Mouse (Mus musculus) liver, embryonic 16.5 days (tissue): ENCODE measurements around the gene Btbd9. TPM values are rescaled to one million over a fixed set of nuclear protein-coding genes. Genes with fewer than 3 reads are reported as not detected.

ENCODE experiments used
- ATAC-seq: fragments of 200-750 bp; cut with Nextera tagmentation; 2 replicates; pipeline ENCODE4 v1.8.0; 2017; ENCODE audit warnings: low read depth, mild to moderate bottlenecking, moderate number of reproducible peaks, moderate library complexity
- H3K27ac ChIP-seq: fragments of 300-500 bp; sonication (generic); 2 replicates; pipeline ENCODE4 v1.5.1; 2014; ENCODE audit warnings: mild to moderate bottlenecking, low read length
- H3K27me3 ChIP-seq: fragments of 300-500 bp; sonication (generic); 2 replicates; pipeline ENCODE4 v1.6.1; 2014; ENCODE audit warnings: low read depth, low read length, mixed read lengths; ENCODE audit not compliant: control insufficient read depth, insufficient read depth
- H3K36me3 ChIP-seq: fragments of 300-500 bp; sonication (generic); 2 replicates; pipeline ENCODE4 v1.6.1; 2014; ENCODE audit warnings: mild to moderate bottlenecking; ENCODE audit not compliant: control insufficient read depth, insufficient read depth
- H3K4me1 ChIP-seq: fragments of 300-500 bp; sonication (generic); 2 replicates; pipeline ENCODE4 v1.6.1; 2014; ENCODE audit warnings: low read depth, low read length, mixed read lengths; ENCODE audit not compliant: control insufficient read depth
- H3K4me2 ChIP-seq: fragments of 300-500 bp; sonication (generic); 2 replicates; pipeline ENCODE4 v1.6.1; 2014; ENCODE audit warnings: low read depth, low read length, mixed read lengths
- H3K4me3 ChIP-seq: fragments of 300-500 bp; sonication (generic); 2 replicates; pipeline ENCODE4 v1.5.1; 2014; ENCODE audit warnings: low read depth, mild to moderate bottlenecking, low read length
- H3K9ac ChIP-seq: fragments of 300-500 bp; sonication (generic); 2 replicates; pipeline ENCODE4 v1.6.1; 2014; ENCODE audit warnings: low read depth, low read length
- H3K9me3 ChIP-seq: fragments of 300-500 bp; sonication (generic); replicated peaks from 2 replicates; pipeline ENCODE4 v1.6.1; 2016; ENCODE audit warnings: low read length; ENCODE audit not compliant: control insufficient read depth
- WGBS: fragments of 180-500 bp; shearing (Covaris S2); extraction: QIAGEN DNeasy Blood & Tissue Kit; methylation state at CpG from one replicate; pipeline ENCODE4 v1.1.7; 2014; ENCODE audit not compliant: insufficient replicate concordance; 5-methylcytosine and 5-hydroxymethylcytosine counted together
- polyA plus RNA-seq: library from polyadenylated mRNA; unstranded; fragments of >200 nt; fragmentation: Nextera tagmentation; extraction: Ambion mirVana; gene quantifications from 2 replicates; pipeline ENCODE4 v1.2.1, GENCODE M21; 2015

Btbd9 gene
- polyA plus RNA-seq, 1 experiment from 2014 or later, result 13.2 TPM

DNA sequence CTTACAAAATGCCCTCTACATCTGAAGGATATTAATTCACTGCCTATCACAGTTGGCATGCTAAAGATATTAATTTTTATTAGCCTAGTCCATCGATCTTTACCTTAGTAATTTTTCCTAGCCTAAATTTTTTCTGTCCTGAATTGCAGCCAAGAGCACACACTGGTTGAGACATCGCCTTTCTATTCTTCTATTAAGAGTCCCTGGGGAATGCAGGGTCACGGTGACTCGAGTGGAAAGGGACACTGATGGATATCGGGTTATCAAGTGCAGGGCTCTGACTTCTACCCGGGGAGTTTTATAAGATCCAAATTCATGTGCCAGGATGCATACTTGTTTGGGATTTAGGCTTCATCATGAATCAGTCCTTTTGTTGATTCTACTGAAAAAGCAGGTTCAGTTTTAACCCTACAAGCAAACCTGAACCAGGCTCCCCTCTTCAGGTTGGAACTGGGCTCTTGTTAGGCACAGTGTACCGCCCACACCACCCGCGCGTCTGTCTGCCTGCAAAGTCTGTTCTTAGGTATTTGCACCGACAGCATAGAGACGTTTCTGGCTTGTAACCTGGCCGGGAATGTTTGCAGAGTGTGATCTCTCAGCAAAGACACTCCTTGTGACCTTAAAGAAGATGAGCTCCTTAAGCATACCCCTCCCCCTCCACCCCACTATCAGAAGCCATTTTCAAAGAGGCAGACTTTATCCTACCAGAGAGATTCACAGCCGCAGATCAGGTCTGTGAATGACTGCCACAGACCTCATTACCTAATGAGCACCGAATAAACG, 297.5 kb downstream of the Btbd9 start:
- Histone ChIP-seq H3K9ac (no peak overlapping the region), H3K4me3 (no peak overlapping the region), H3K4me1 (peaks cover 7% of the 10 kb centered on the region), H3K27ac (no peak overlapping the region), H3K27me3 (no peaks in the 10 kb centered on the region), H3K9me3 (no peaks in the 10 kb centered on the region), H3K4me2 (no peak overlapping the region), H3K36me3 (no peaks in the 10 kb centered on the region)
- 68% methylated on average over 16 of the region's 16 CpGs for WGBS
- ATAC-seq, result no peak

DNA sequence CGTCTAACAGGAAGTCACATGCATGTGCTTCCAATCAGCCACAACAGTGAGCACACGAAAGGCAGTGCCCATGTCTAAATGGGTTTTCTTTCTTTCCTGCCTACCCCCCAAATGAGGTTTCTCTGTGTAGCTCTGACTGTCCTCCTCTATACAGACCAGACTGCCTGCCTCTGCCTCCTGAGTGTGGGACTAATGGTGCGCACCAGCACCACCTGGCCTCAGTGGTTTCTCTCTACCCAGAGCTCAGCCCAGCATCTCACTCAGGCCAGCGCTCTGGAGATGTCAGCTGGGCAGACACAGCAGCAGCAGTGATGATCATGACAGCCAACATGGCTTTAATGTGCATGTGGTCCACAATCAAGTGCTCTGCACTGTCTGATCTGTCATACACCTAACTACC, 299.8 kb downstream of the Btbd9 start:
- peaks cover 7% of the 10 kb centered on the region for H3K4me1 ChIP-seq
- H3K9ac ChIP-seq, result no peak overlapping the region
- H3K4me3 ChIP-seq, result no peak overlapping the region
- no peak overlapping the region for H3K27ac ChIP-seq
- H3K9me3 ChIP-seq, result no peaks in the 10 kb centered on the region
- no peak overlapping the region for H3K4me2 ChIP-seq
- H3K36me3 ChIP-seq, result no peaks in the 10 kb centered on the region
- 58% methylated on average over 4 of the region's 4 CpGs for WGBS
- ATAC-seq, result no peak
- no peaks in the 10 kb centered on the region for H3K27me3 ChIP-seq

DNA sequence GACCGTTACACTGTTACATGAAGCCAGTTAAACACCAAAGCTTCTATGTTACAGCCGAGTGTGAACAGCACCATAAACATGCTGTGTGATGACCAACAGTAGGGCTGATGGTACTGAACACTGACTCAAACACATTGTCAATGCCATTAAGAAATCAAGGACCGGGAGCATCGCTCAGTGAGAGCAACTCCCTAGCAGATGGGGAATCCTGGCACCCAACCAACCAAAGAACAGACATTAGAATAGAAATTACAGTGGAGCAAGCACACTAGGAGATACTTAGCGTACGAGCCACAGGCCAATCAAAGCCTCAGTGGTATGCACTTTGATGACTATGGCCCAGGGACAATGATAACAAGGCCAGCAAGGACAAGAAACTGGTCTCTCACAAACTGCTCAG, 303.5 kb downstream of the Btbd9 start:
- 73% methylated on average over 6 of the region's 6 CpGs for WGBS
- H3K9me3 ChIP-seq, result no peaks in the 10 kb centered on the region
- no peaks in the 10 kb centered on the region for H3K27me3 ChIP-seq
- H3K4me1 ChIP-seq, result no peaks in the 10 kb centered on the region
- H3K4me2 ChIP-seq, result no peak overlapping the region
- H3K36me3 ChIP-seq, result no peaks in the 10 kb centered on the region
- H3K9ac ChIP-seq, result no peak overlapping the region
- no peak overlapping the region for H3K27ac ChIP-seq
- H3K4me3 ChIP-seq, result no peak overlapping the region
- no peak for ATAC-seq

DNA sequence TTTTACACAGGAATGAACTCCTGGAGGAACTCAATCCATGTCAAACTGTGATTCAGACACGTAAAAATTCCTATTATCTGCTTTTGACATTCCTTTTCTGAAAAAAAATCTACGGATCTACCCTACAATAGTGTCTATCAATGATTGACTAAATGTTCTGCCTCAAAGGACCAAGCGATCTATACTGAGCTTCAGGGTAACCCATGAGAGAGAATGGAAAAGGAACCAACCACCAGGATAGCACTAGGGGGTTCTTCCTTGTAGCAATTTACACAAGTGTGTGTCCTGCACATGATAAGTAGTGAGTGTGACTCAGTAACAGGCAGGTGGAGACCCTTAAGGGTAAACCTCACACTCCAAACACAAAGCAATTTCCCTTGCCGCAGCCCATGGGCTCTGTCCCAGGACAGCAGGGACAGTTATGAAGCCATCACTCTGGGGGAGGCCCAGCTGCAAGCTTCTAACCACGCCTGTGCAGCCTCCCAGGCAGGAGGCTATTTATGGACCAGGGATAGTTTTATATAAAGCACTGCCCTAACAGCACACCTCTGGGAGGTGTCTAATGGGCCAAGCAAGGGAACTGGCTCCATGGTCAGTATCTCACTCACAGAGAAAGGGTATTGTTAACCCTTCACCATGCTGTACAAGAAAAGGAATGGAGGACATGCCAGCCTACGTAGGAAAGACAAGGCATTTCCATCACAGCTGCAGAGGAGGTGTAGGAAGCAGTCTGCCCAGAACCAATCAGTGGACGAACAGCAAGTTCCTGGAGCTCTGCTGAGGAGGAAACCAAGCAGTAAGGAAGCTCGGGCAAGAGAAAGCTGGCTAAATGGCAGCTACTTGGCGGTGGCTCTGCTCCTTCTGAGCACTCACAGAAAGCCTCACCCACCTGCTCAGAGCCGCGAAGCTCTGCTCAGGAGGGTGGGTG, 306.9 kb downstream of the Btbd9 start:
- Histone ChIP-seq H3K9ac (no peak overlapping the region), H3K27ac (no peak overlapping the region), H3K4me3 (no peak overlapping the region), H3K36me3 (no peaks in the 10 kb centered on the region), H3K4me2 (no peak overlapping the region), H3K27me3 (no peaks in the 10 kb centered on the region), H3K9me3 (no peaks in the 10 kb centered on the region), H3K4me1 (no peaks in the 10 kb centered on the region)
- no peak for ATAC-seq
- WGBS, result 51% methylated on average over 11 of the region's 11 CpGs

DNA sequence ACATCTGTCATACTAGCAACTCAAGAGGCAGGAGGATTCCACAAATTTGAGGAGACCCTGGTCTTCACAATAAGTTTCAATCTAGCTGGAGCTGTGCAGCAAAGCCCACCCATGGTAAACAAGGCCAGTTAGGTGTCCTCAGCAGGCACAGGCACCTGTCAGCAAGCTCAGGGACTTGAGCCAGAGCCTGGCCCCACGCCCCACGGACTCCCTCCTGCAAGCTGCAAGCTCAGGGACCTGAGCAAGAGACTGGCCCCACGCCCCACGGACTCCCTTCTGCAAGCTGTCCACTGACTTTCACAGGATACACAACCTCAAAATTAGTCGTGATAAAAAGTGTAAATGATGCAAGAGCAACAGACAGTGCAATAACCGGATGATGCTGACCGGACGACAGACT, 307.8 kb downstream of the Btbd9 start:
- Histone ChIP-seq H3K4me1 (no peaks in the 10 kb centered on the region), H3K9me3 (no peaks in the 10 kb centered on the region), H3K36me3 (no peaks in the 10 kb centered on the region), H3K27ac (no peak overlapping the region), H3K4me3 (no peak overlapping the region), H3K9ac (no peak overlapping the region), H3K27me3 (no peaks in the 10 kb centered on the region), H3K4me2 (no peak overlapping the region)
- ATAC-seq, result no peak
- 72% methylated on average over 8 of the region's 8 CpGs for WGBS

DNA sequence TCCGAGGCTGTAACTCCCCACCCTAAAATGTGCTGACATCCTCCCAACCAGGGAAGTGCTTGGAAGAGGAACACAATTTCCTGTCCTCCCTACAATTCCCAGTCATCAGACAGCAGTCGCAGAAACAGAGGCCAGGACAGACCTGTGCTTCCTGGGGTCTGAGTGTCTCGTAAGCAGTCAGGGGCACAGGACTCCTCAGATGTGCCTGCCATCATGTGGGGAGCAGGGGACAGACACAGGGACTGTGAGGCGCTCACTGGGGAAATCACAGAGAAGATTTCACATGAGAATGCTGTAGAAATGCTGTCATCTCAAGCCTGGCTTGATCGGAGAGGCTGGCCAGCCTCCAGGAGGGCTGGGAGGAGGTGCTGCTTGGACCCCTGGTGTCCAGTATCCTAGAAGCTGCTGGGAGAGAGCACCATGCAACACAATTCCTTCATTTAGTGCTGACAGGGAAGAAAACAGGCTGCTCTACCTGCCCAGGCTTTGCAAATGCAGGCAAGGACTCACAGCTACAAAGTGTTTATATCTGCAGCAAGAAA, 308.8 kb downstream of the Btbd9 start:
- H3K9me3 ChIP-seq, result no peaks in the 10 kb centered on the region
- WGBS, result 67% methylated on average over 5 of the region's 5 CpGs
- no peak overlapping the region for H3K27ac ChIP-seq
- no peak overlapping the region for H3K9ac ChIP-seq
- ATAC-seq, result no peak
- H3K36me3 ChIP-seq, result no peaks in the 10 kb centered on the region
- no peak overlapping the region for H3K4me3 ChIP-seq
- no peaks in the 10 kb centered on the region for H3K4me1 ChIP-seq
- H3K27me3 ChIP-seq, result no peaks in the 10 kb centered on the region
- H3K4me2 ChIP-seq, result no peak overlapping the region

DNA sequence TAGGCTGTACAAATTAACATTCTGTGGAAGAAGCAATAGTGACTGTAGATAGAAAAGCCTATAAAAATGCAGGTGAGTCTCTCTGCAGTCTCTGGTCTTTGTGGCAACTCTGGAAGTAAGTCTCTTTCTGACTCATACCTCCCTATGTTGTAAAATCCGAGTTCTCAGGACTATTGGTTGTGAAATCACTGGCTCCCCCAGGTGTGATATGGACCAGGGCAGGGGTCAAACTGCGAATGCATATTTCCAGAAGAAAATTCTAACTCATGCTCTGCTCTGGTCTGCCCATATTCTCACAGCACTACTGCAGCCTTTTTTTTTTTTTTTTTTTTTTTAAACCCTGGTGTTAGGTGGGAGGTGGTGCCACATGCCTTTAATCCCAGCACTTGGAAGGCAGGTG, 312.8 kb downstream of the Btbd9 start:
- Histone ChIP-seq H3K36me3 (no peaks in the 10 kb centered on the region), H3K27ac (no peak overlapping the region), H3K9me3 (no peaks in the 10 kb centered on the region), H3K4me3 (no peak overlapping the region), H3K4me1 (no peaks in the 10 kb centered on the region), H3K27me3 (no peaks in the 10 kb centered on the region), H3K9ac (no peak overlapping the region), H3K4me2 (no peak overlapping the region)
- 56% methylated on average over 2 of the region's 2 CpGs for WGBS
- ATAC-seq, result no peak

DNA sequence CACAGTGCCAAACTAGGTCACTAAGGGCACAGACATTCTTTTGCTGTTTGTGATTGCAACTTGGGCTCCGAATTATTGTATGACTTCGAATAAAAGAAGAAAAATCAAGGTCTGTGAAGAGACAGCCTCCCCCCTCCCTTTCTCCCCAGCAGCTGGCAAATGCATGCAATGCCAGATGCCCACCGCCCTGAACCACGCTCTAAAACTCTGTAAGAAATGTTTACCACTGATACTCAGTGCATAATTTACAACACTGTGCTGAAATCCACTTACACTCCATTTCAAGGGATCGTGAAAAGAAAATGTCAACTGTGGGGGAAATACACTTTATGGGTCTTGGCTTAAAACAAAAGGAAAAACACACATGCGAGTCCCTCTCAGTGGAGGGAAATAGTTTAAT, 313.3 kb downstream of the Btbd9 start:
- ATAC-seq, result no peak
- H3K27ac ChIP-seq, result no peak overlapping the region
- 64% methylated on average over 6 of the region's 6 CpGs for WGBS
- no peak overlapping the region for H3K4me2 ChIP-seq
- H3K4me1 ChIP-seq, result no peaks in the 10 kb centered on the region
- H3K27me3 ChIP-seq, result no peaks in the 10 kb centered on the region
- H3K9me3 ChIP-seq, result no peaks in the 10 kb centered on the region
- H3K9ac ChIP-seq, result no peak overlapping the region
- no peak overlapping the region for H3K4me3 ChIP-seq
- no peaks in the 10 kb centered on the region for H3K36me3 ChIP-seq

DNA sequence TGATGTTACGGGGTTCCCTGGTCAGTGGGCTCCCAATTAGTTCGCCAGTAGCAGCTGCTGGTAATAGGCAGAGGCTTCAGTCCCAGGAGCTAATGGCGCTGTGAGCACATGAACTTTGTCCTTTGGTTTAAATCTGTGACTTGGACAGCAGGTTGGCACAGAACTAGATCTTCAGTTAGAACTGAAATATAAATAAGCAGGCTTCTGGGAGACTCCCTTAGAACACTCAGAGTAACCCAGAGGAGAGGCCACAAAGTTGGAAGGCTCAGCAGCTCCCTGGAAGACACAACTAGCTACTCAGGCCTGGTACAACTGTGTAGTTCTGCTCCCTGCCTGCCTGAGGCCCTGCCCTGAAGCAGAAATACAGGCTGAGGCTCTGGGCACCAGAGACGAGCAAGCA, 313.8 kb downstream of the Btbd9 start:
- Histone ChIP-seq H3K27ac (no peak overlapping the region), H3K4me1 (no peaks in the 10 kb centered on the region), H3K4me2 (no peak overlapping the region), H3K36me3 (no peaks in the 10 kb centered on the region), H3K9me3 (no peaks in the 10 kb centered on the region), H3K9ac (no peak overlapping the region), H3K4me3 (no peak overlapping the region), H3K27me3 (no peaks in the 10 kb centered on the region)
- no peak for ATAC-seq
- WGBS, result 65% methylated on average over 4 of the region's 4 CpGs
